Mouse (Mus musculus): ENCODE data around the gene Zfr2. TPM values are rescaled to one million over a fixed set of nuclear protein-coding genes. Genes with fewer than 3 reads are reported as not detected.

Zfr2 gene
- polyA plus RNA-seq, 1 experiment from 2014 or later = 2.1 TPM

GRCm38 (mm10) chr10:81229735-81230437, 3.1 kb upstream of the Zfr2 start:
- H3K27ac ChIP-seq (replicated peaks) = no peak overlapping the region
- TF ChIP-seq CTCF (IDR thresholded peaks at IDR 0.05; ENCODE audit: low read depth) (no peak), EP300 (optimal IDR thresholded peaks at IDR 0.05) (no peak)
- H3K36me3 ChIP-seq (ENCODE audit: control insufficient read depth, insufficient read depth, low read length) = no peaks in the 10 kb centered on the region
- DNase-seq (ENCODE audit: low spot score) (no peak), ATAC-seq (ENCODE audit: low FRiP score, low TSS enrichment) (no peak)
- WGBS = 16% methylated on average over 20 of the region's 20 CpGs
- H3K9ac ChIP-seq (ENCODE audit: low read length) = no peak overlapping the region
- peaks cover 3% of the 10 kb centered on the region; the same call in 1 of the 2 replicates for H3K27me3 ChIP-seq (ENCODE audit: control insufficient read depth, insufficient read depth, low read length)
- H3K4me2 ChIP-seq (replicated peaks; ENCODE audit: low read depth) = no peak overlapping the region
- no peaks in the 10 kb centered on the region for H3K4me1 ChIP-seq (replicated peaks; ENCODE audit: control insufficient read depth, insufficient read depth)
- H3K9me3 ChIP-seq (ENCODE audit: control insufficient read depth, low read length) = no peaks in the 10 kb centered on the region
- 0 out of 2 replicates have a peak overlapping the region, but pooled peaks have one; percentile 2 for H3K4me3 ChIP-seq (ENCODE audit: low read depth, low read length)

DNA sequence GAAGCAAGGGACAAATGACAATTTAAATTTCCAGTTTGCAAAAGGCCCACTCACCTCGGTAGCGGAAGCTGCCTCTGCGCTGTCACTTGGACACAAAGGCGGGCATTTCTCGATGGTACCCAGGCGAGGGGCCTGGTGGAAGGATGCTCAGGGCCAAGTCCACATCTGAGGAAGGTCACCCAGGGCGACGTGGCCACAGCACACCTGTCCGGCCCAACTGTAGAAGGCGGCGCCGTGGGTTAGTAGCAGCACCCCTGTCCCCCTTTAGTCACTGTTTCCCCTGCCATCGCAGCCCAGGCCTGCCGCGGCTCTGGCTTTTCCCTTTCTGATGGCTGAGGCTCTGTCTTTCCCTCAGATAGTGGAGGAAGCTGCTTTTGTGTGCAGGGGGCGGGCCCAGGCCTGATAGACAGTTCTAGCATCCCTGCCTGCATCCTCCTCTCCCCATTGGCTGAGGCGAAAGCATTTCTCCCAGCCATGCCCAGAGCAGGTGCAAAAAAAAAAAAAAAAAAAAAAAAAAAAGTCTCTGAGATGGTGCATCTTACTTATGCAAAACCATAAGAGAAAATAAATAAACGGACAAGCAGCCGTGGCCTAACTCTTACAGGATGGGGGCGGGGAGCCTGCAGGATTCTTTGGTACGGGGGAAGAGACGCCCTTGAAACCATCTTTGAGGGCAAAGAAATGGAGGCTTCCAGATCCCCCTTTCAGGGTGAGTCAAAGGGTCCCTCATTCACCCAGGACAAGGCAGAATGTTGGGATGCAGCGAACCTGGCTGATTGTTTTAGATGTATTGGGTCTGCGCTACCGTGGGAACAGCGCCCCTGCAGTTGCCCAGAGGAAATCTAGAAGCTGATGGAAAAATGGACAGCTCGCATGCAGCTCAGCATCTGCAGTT, 2.3 kb upstream of the Zfr2 start, which contains the start of gene Atcay:
Atcay (minus strand) TSS at position 396 of the 895 bp plus-strand sequence.
- Histone ChIP-seq H3K4me3 (ENCODE audit: low read depth, low read length) (0 out of 2 replicates have a peak within 1 kb of the TSS, but pooled peaks have one; percentile 2), H3K27me3 (ENCODE audit: control insufficient read depth, insufficient read depth, low read length) (peaks cover 3% of the 10 kb centered on the region; the same call in 1 of the 2 replicates), H3K9ac (ENCODE audit: low read length) (no peak within 1 kb of the TSS), H3K9me3 (ENCODE audit: control insufficient read depth, low read length) (no peaks in the 10 kb centered on the region), H3K4me2 (replicated peaks; ENCODE audit: low read depth) (no peak within 1 kb of the TSS), H3K27ac (replicated peaks) (no peak within 1 kb of the TSS), H3K36me3 (ENCODE audit: control insufficient read depth, insufficient read depth, low read length) (no peaks in the 10 kb centered on the region), H3K4me1 (replicated peaks; ENCODE audit: control insufficient read depth, insufficient read depth) (no peaks in the 10 kb centered on the region)
- peak; percentile 74 for TF ChIP-seq CTCF (IDR thresholded peaks at IDR 0.05; ENCODE audit: low read depth)
- TF ChIP-seq EP300 (optimal IDR thresholded peaks at IDR 0.05) = no peak
- WGBS = 11% methylated on average over 27 of the region's 27 CpGs
- no peak for ATAC-seq (ENCODE audit: low FRiP score, low TSS enrichment)
- no peak for DNase-seq (ENCODE audit: low spot score)

DNA sequence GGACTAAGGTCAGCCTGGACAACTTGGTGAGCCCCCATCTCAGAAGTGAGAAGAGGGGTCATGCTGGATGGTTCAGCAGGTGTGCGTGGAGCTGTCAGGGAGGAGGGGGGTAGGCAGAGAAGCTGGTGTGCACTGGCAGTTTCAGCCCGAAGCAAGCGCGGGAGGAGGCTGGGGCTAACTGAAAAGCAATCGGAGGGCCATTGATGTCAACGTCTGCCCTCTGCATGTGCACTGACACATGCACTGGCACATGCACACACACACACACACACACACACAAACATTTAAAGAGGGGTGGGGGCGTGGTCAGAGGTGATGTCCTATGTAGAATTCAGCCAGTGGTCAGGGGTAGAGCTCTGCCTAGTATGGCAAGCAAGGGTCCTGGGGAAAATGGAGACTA, 1.5 kb upstream of the Zfr2 start:
- WGBS = 48% methylated on average over 7 of the region's 7 CpGs
- H3K36me3 ChIP-seq (ENCODE audit: control insufficient read depth, insufficient read depth, low read length) = no peaks in the 10 kb centered on the region
- DNase-seq (ENCODE audit: low spot score) = no peak
- TF ChIP-seq EP300 (optimal IDR thresholded peaks at IDR 0.05) (no peak), CTCF (IDR thresholded peaks at IDR 0.05; ENCODE audit: low read depth) (no peak)
- H3K4me3 ChIP-seq (ENCODE audit: low read depth, low read length) = no peak overlapping the region
- no peak overlapping the region for H3K27ac ChIP-seq (replicated peaks)
- peaks cover 3% of the 10 kb centered on the region; the same call in 1 of the 2 replicates for H3K27me3 ChIP-seq (ENCODE audit: control insufficient read depth, insufficient read depth, low read length)
- no peak overlapping the region for H3K9ac ChIP-seq (ENCODE audit: low read length)
- H3K9me3 ChIP-seq (ENCODE audit: control insufficient read depth, low read length) = no peaks in the 10 kb centered on the region
- no peaks in the 10 kb centered on the region for H3K4me1 ChIP-seq (replicated peaks; ENCODE audit: control insufficient read depth, insufficient read depth)
- H3K4me2 ChIP-seq (replicated peaks; ENCODE audit: low read depth) = no peak overlapping the region
- ATAC-seq (ENCODE audit: low FRiP score, low TSS enrichment) = no peak

- Histone ChIP-seq H3K27ac (replicated peaks) (peak overlapping the region; percentile 81), H3K27me3 (ENCODE audit: control insufficient read depth, insufficient read depth, low read length) (peaks cover 3% of the 10 kb centered on the region; the same call in 1 of the 2 replicates), H3K4me2 (replicated peaks; ENCODE audit: low read depth) (peak overlapping the region; percentile 67), H3K4me1 (replicated peaks; ENCODE audit: control insufficient read depth, insufficient read depth) (no peaks in the 10 kb centered on the region), H3K9ac (ENCODE audit: low read length) (peak overlapping the region; percentile 77), H3K4me3 (ENCODE audit: low read depth, low read length) (peak overlapping the region; percentile 67), H3K9me3 (ENCODE audit: control insufficient read depth, low read length) (no peaks in the 10 kb centered on the region), H3K36me3 (ENCODE audit: control insufficient read depth, insufficient read depth, low read length) (no peaks in the 10 kb centered on the region)
- ATAC-seq (ENCODE audit: low FRiP score, low TSS enrichment) (no peak; the same call in 1 of the 2 replicates), DNase-seq (ENCODE audit: low spot score) (no peak)
- TF ChIP-seq EP300 (optimal IDR thresholded peaks at IDR 0.05) = no peak
- no peak for TF ChIP-seq CTCF (IDR thresholded peaks at IDR 0.05; ENCODE audit: low read depth)
- 4% methylated on average over 20 of the region's 28 CpGs for WGBS
Measured at GRCm38 (mm10) chr10:81233226-81233585, 251 bp downstream of the Zfr2 start.

- H3K9ac ChIP-seq (ENCODE audit: low read length) = no peak overlapping the region
- peaks cover 3% of the 10 kb centered on the region; the same call in 1 of the 2 replicates for H3K27me3 ChIP-seq (ENCODE audit: control insufficient read depth, insufficient read depth, low read length)
- TF ChIP-seq EP300 (optimal IDR thresholded peaks at IDR 0.05) (no peak), CTCF (IDR thresholded peaks at IDR 0.05; ENCODE audit: low read depth) (no peak)
- H3K4me1 ChIP-seq (replicated peaks; ENCODE audit: control insufficient read depth, insufficient read depth) = no peaks in the 10 kb centered on the region
- ATAC-seq (ENCODE audit: low FRiP score, low TSS enrichment) (no peak), DNase-seq (ENCODE audit: low spot score) (no peak)
- H3K27ac ChIP-seq (replicated peaks) = no peak overlapping the region
- no peaks in the 10 kb centered on the region for H3K36me3 ChIP-seq (ENCODE audit: control insufficient read depth, insufficient read depth, low read length)
- H3K4me2 ChIP-seq (replicated peaks; ENCODE audit: low read depth) = no peak overlapping the region
- no peak overlapping the region for H3K4me3 ChIP-seq (ENCODE audit: low read depth, low read length)
- H3K9me3 ChIP-seq (ENCODE audit: control insufficient read depth, low read length) = no peaks in the 10 kb centered on the region
- 61% methylated on average over 6 of the region's 6 CpGs for WGBS
Measured at GRCm38 (mm10) chr10:81234206-81234605, 1.3 kb downstream of the Zfr2 start.

All from stomach, postnatal 0 days (tissue).